Mouse (Mus musculus) stomach, embryonic 15.5 days (tissue): ENCODE data around the gene Psors1c2. TPM values are rescaled to one million over a fixed set of nuclear protein-coding genes. Genes with fewer than 3 reads are reported as not detected.

Experiments used
- ATAC-seq: fragments of 200-750 bp; cut with Nextera tagmentation; 2 replicates; pipeline ENCODE4 v1.8.0; 2017; ENCODE audit warnings: low read depth, moderate number of reproducible peaks, moderate TSS enrichment; ENCODE audit not compliant: insufficient read depth, low FRiP score
- H3K27ac ChIP-seq: fragments of 300-500 bp; sonication (generic); 2 replicates; pipeline ENCODE4 v1.5.1; 2015; ENCODE audit warnings: mild to moderate bottlenecking, inconsistent platforms
- H3K27me3 ChIP-seq: fragments of 300-500 bp; sonication (generic); replicated peaks from 2 replicates; pipeline ENCODE4 v1.6.1; 2015; ENCODE audit warnings: inconsistent platforms
- H3K36me3 ChIP-seq: fragments of 300-500 bp; sonication (generic); 2 replicates; pipeline ENCODE4 v1.6.1; 2015; ENCODE audit warnings: inconsistent platforms
- H3K4me1 ChIP-seq: fragments of 300-500 bp; sonication (generic); 2 replicates; pipeline ENCODE4 v1.6.1; 2015; ENCODE audit warnings: inconsistent platforms
- H3K4me2 ChIP-seq: fragments of 300-500 bp; sonication (generic); 2 replicates; pipeline ENCODE4 v1.6.1; 2015; ENCODE audit warnings: mild to moderate bottlenecking, inconsistent platforms
- H3K4me3 ChIP-seq: fragments of 300-500 bp; sonication (generic); replicated peaks from 2 replicates; pipeline ENCODE4 v1.5.1; 2015; ENCODE audit warnings: inconsistent platforms
- H3K9ac ChIP-seq: fragments of 300-500 bp; sonication (generic); 2 replicates; pipeline ENCODE4 v1.6.1; 2015; ENCODE audit warnings: inconsistent platforms
- H3K9me3 ChIP-seq: fragments of 300-500 bp; sonication (generic); 2 replicates; pipeline ENCODE4 v1.6.1; 2016; ENCODE audit warnings: inconsistent platforms
- WGBS: fragments of 180-500 bp; shearing (Covaris S2); methylation state at CpG from one replicate; pipeline ENCODE4 v1.1.7; 2015; 5-methylcytosine and 5-hydroxymethylcytosine counted together
- polyA plus RNA-seq: library from polyadenylated mRNA; unstranded; fragments of >200 nt; fragmentation: Nextera tagmentation; extraction: Ambion mirVana; gene quantifications from 2 replicates; pipeline ENCODE4 v1.2.1, GENCODE M21; 2015

Gene Psors1c2
- polyA plus RNA-seq, 1 experiment from 2014 or later = 0.74 TPM

DNA sequence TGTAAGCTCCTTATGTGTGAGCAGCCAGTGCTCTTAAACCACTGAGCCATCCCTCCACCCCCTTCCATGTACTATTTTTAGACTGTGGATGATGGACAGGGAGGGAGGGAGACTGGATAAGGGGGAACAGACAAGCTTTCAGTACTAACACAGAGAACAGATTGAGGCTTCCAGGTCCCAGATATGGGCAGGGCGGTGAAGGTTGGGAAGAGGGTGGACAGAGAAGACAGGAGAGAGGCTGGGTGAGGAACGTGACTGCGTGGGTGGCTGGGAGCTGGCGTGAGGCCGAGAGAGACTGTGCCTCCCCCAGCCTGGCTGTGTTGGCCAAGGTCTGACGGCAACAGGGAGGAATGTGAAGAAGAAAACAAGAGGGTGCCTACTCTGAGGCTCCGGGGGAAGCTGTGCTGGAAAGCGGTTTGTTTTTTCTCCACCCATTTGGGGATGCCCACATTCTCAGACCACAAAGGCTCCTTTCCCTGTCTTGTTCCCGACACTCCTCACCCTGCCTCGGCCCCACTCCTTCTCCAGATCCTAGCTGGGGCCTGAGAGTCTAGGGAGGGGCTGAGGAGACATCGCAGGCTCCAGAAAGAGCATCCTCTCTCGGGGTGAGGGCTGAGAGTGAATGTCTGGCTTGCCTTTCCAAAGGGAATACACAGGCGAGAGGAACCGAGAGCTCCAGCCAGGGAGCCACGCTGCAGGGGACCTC is 16.6 kb downstream of the Psors1c2 start:
- no peak overlapping the region for H3K4me3 ChIP-seq
- H3K27me3 ChIP-seq = no peaks in the 10 kb centered on the region
- WGBS = 29% methylated on average over 15 of the region's 15 CpGs
- H3K4me2 ChIP-seq = peak overlapping the region; percentile 39
- H3K4me1 ChIP-seq = peaks cover 14% of the 10 kb centered on the region
- H3K36me3 ChIP-seq = no peaks in the 10 kb centered on the region
- peak overlapping the region; percentile 87 for H3K27ac ChIP-seq
- H3K9ac ChIP-seq = no peak overlapping the region
- no peaks in the 10 kb centered on the region for H3K9me3 ChIP-seq
- ATAC-seq = peak; percentile 62

DNA sequence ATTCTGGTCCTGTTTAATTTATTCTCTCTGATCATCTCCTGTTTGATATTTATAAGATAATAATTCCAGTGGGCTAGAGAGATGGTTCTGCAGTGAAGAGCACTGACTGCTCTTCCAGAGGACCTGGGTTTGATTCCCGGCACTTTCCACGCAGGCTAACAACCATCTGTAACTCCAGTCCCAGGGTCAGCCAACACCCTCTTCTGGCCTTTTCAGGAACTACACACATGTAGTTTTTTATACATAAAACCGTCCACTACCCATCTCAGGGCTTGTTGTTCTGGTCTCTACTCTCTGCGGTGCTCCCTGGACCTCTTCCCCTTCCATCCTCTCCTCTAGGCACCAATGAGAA is 17.1 kb downstream of the Psors1c2 start:
- 93% methylated on average over 4 of the region's 4 CpGs for WGBS
- H3K36me3 ChIP-seq = no peaks in the 10 kb centered on the region
- peak overlapping the region; percentile 87 for H3K27ac ChIP-seq
- no peak overlapping the region for H3K9ac ChIP-seq
- no peaks in the 10 kb centered on the region for H3K27me3 ChIP-seq
- peaks cover 14% of the 10 kb centered on the region for H3K4me1 ChIP-seq
- no peak overlapping the region for H3K4me3 ChIP-seq
- no peaks in the 10 kb centered on the region for H3K9me3 ChIP-seq
- ATAC-seq = no peak; the same call in 1 of the 2 replicates
- H3K4me2 ChIP-seq = peak overlapping the region; percentile 39; the same call in 1 of the 2 replicates

DNA sequence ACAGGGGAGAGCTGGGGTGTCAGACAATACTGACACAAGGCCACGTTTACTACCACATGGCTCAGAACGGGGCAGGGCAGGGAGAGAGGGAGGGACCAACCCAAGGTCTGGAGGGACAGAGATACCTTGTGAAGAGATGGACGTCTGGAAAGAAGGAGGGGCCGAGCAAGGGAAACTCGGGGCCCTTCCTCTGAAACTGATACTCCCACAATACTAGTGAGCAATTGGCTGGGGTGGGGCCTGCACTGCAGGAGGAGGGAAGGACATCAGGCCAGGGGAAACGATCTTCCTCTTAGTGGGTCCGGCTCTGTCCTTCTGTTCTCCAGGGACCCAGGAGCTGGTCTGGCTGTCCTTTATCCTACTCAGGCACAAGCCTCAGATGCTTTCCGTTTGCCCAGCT is 17.9 kb downstream of the Psors1c2 start:
- Histone ChIP-seq H3K36me3 (no peaks in the 10 kb centered on the region), H3K4me1 (peaks cover 14% of the 10 kb centered on the region), H3K27me3 (no peaks in the 10 kb centered on the region), H3K4me3 (no peak overlapping the region), H3K4me2 (no peak overlapping the region), H3K27ac (no peak overlapping the region), H3K9me3 (no peaks in the 10 kb centered on the region), H3K9ac (no peak overlapping the region)
- WGBS = 46% methylated on average over 8 of the region's 8 CpGs
- no peak for ATAC-seq

DNA sequence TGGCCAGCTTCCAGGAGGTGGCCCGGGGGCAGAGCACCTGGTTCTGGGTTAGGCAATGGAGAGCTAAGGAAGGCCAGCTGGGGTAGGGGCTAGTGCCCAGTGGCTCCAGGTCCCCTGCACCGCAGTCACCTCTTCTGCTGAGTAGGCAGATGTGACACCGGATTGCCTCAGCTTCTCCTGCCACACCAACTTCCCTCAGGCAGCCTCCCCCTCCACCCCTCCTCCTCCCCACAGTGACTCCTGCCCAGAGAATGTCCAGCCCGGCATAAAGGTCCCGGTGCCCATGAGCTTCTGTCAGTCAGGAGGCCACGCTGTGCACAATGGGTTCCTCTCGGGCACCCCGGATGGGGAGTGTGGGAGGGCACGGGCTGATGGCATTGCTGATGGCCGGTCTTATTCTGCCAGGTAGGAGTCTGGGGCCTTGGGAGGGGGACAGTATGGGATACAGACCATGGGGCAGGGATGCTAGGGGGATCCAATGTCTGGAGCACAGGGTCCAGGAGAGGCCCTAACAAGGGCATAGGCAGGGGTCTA is 18.9 kb downstream of the Psors1c2 start, which contains the start of gene Cdsn:
Gene Cdsn (plus strand): TSS at position 248 of the 534 bp plus-strand sequence.
- H3K27ac ChIP-seq = no peak within 1 kb of the TSS
- no peak within 1 kb of the TSS for H3K9ac ChIP-seq
- WGBS = 73% methylated on average over 10 of the region's 10 CpGs

DNA sequence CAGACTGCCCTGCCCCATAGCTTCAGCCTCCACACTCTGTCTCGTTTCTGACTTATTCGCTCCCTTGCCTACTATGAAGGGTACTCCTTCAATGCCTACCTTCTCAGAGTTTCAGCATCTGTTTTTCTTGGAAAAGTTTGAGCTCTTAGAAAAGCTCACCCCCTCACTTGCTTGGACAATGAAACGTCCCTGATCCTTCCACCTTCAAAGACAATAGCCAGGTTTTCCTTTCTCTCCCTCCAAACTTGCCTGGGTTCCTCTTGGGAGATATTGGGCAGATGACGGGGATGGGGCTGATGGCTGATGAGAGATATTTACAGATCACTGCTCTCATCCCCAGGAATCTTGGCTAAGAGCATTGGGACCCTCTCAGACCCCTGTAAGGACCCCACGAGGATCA is 21.3 kb downstream of the Psors1c2 start:
- Histone ChIP-seq H3K4me1 (peaks cover 9% of the 10 kb centered on the region), H3K27ac (no peak overlapping the region), H3K27me3 (no peaks in the 10 kb centered on the region), H3K9ac (no peak overlapping the region), H3K36me3 (no peaks in the 10 kb centered on the region), H3K9me3 (no peaks in the 10 kb centered on the region), H3K4me3 (no peak overlapping the region), H3K4me2 (no peak overlapping the region)
- 79% methylated on average over 5 of the region's 5 CpGs for WGBS
- no peak for ATAC-seq

More for the DNA sequence above, 18.9 kb downstream of the Psors1c2 start, which contains the start of gene Cdsn:
- H3K4me3 ChIP-seq = no peak within 1 kb of the TSS
- no peaks in the 10 kb centered on the region for H3K36me3 ChIP-seq
- H3K4me2 ChIP-seq = no peak within 1 kb of the TSS
- H3K9me3 ChIP-seq = no peaks in the 10 kb centered on the region
- no peaks in the 10 kb centered on the region for H3K27me3 ChIP-seq
- ATAC-seq = no peak
- H3K4me1 ChIP-seq = peaks cover 14% of the 10 kb centered on the region

DNA sequence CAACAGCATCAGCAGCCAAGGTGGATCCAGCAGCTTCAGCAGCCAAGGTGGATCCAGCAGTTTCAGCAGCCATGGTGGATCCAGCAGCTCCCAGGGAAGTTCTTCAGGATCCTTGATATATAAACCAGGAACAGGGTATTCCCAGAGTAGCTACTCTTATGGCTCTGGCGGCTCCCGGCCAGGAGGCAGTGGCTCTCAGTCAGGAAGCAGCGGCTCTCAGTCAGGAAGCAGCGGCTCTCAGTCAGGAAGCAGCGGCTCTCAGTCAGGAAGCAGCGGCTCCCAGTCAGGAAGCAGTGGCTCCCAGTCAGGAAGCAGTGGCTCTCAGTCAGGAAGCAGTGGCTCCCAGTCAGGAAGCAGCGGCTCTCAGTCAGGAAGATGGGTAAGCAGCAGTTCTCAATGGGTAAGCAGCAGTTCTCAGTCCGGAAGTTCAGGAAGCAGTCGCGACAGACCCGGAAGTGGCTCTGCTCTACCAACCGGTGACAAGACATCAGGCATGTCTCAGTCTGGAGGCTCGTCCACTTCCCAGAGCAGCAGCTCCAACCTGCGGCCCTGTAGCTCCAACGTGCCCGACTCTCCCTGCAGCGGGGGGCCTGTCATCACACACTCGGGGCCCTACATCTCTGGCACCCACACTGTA is 21.9 kb downstream of the Psors1c2 start:
- H3K4me3 ChIP-seq = no peak overlapping the region
- ATAC-seq = no peak
- WGBS = 90% methylated on average over 18 of the region's 18 CpGs
- no peak overlapping the region for H3K27ac ChIP-seq
- H3K27me3 ChIP-seq = no peaks in the 10 kb centered on the region
- H3K4me2 ChIP-seq = no peak overlapping the region
- H3K4me1 ChIP-seq = peaks cover 4% of the 10 kb centered on the region; the same call in 1 of the 2 replicates
- H3K9ac ChIP-seq = no peak overlapping the region
- no peaks in the 10 kb centered on the region for H3K9me3 ChIP-seq
- no peaks in the 10 kb centered on the region for H3K36me3 ChIP-seq

DNA sequence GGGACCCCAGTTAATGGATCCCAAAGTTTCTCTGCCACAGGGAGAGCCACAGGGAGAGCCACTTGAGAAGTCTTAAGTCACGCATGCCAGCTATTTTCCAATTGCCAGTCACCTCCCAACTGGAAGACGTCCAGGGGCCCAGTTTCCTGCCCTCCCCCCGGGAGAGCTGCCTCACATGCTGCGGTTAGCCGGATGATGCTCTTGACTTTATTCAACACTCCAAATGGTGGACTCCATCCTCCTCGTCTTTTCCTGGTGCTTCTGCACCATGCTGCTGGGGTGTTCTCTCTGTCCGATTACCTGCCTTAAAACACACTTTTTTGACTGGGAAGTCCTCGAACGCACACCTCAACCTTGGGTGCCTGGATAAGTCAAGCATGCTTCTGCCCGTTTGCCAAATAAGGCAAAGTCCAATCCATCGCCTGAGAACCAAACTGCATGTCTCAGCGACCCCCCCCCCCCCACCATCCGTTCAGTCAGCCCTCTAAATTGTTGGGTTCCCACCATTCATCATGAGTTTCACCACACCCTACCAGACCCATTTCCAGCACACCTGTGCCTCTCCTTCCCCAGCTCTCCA is 23.3 kb downstream of the Psors1c2 start:
- ATAC-seq = no peak
- H3K27me3 ChIP-seq = no peaks in the 10 kb centered on the region
- 82% methylated on average over 13 of the region's 13 CpGs for WGBS
- H3K4me1 ChIP-seq = no peaks in the 10 kb centered on the region
- H3K36me3 ChIP-seq = no peaks in the 10 kb centered on the region
- no peak overlapping the region for H3K4me2 ChIP-seq
- no peak overlapping the region for H3K4me3 ChIP-seq
- no peaks in the 10 kb centered on the region for H3K9me3 ChIP-seq
- H3K27ac ChIP-seq = no peak overlapping the region
- no peak overlapping the region for H3K9ac ChIP-seq

DNA sequence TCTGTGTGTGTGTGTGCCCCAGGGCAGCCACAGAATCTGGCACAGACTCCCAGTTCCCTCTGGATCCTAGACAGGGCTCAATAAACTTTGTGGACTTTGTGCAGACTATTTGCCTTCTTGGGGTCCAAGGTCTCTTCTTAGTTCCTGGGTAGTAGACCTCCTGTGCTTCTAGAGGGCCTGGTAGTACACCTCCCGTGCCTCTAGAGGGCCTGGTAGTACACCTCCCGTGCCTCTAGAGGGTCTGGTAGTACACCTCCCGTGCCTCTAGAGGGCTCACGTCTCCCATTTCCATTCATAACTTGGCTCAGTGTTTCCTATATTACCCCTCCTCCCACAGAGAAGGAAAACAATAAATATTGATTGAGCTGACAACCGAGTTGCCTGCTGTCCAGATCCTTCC is 23.8 kb downstream of the Psors1c2 start:
- H3K27ac ChIP-seq = peak overlapping the region; percentile 57; the same call in 1 of the 2 replicates
- H3K9ac ChIP-seq = no peak overlapping the region
- no peak overlapping the region for H3K4me3 ChIP-seq
- peak; percentile 8; the same call in 1 of the 2 replicates for ATAC-seq
- H3K4me2 ChIP-seq = peak overlapping the region; percentile 19; the same call in 1 of the 2 replicates
- WGBS = 21% methylated on average over 5 of the region's 5 CpGs
- no peaks in the 10 kb centered on the region for H3K9me3 ChIP-seq
- no peaks in the 10 kb centered on the region for H3K36me3 ChIP-seq
- H3K4me1 ChIP-seq = no peaks in the 10 kb centered on the region
- no peaks in the 10 kb centered on the region for H3K27me3 ChIP-seq

DNA sequence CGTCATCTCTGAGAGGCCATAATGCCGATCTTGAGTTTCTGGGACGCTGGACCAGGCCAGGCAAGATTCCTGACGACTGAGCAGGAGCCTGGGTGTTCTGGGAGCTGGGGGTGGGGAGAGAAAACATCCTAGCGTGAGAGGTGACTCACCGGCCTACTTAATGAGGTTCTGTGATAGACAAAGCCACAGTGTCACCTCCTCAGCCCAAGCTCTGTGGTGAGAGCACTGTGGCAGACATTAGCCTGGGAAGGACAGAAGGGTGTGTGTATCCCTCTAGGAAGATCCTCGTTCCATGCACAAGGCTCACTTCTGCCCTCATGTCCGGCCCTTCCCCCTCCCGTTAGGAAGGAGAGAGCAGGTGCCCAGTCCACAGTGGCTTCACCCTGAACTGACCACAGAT is 24.4 kb downstream of the Psors1c2 start:
- H3K36me3 ChIP-seq = no peaks in the 10 kb centered on the region
- no peak for ATAC-seq

DNA sequence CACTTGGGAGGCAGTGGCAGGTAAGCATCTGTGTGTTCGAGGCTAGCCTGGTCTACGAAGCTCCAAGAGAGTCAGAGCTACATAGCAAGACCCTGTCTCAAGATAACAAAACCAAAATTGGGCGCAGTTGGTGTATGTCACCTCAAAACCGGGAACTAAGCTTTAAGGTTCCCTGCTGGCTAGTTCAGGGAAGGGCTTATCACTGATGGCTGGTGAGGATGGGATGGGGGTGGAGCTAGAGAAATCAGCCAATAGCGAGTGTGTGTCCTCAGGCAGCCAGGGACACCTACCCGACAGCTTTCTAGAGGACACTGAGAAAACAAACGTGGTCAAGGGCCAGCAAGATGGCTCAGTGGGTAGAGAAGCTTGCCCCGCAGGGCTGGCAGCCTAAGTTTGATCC is 25.2 kb downstream of the Psors1c2 start:
- Histone ChIP-seq H3K27ac (no peak overlapping the region), H3K36me3 (no peaks in the 10 kb centered on the region), H3K9ac (no peak overlapping the region), H3K27me3 (no peaks in the 10 kb centered on the region), H3K9me3 (no peaks in the 10 kb centered on the region), H3K4me3 (no peak overlapping the region), H3K4me2 (no peak overlapping the region), H3K4me1 (no peaks in the 10 kb centered on the region)
- 62% methylated on average over 8 of the region's 8 CpGs for whole genome bisulfite sequencing
- no peak for ATAC-seq

More for the DNA sequence above, 24.4 kb downstream of the Psors1c2 start:
- Histone ChIP-seq H3K27me3 (no peaks in the 10 kb centered on the region), H3K9ac (no peak overlapping the region), H3K9me3 (no peaks in the 10 kb centered on the region), H3K27ac (peak overlapping the region; percentile 57; the same call in 1 of the 2 replicates), H3K4me1 (no peaks in the 10 kb centered on the region), H3K4me3 (no peak overlapping the region), H3K4me2 (peak overlapping the region; percentile 19; the same call in 1 of the 2 replicates)
- 62% methylated on average over 9 of the region's 9 CpGs for WGBS

DNA sequence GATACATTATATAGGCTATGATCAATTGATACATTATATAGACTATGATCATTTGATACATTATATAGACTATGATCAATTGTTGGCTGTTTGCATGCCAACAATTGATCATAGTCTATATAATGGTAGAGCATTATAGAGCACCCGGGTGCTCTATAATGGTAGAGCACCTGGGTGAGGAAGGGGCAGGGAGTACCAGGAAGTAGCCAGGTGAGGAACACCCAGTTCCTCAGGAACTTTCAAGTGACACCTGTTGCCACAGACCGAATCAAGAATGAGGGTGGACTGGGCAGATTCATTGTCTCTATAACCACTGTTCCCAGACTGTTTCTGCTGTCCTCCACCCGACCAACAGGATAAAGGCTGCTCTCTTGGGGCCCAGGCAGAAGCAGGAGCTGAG is 34.1 kb downstream of the Psors1c2 start, which contains the start of gene 2300002M23Rik:
Gene 2300002M23Rik (plus strand): TSS at position 301 of the 400 bp plus-strand sequence.
- H3K27me3 ChIP-seq = peaks cover 18% of the 10 kb centered on the region
- H3K4me3 ChIP-seq = no peak within 1 kb of the TSS
- no peak within 1 kb of the TSS for H3K4me2 ChIP-seq
- no peak within 1 kb of the TSS for H3K9ac ChIP-seq
- 56% methylated on average over 3 of the region's 3 CpGs for WGBS
- no peaks in the 10 kb centered on the region for H3K36me3 ChIP-seq
- no peak within 1 kb of the TSS for H3K27ac ChIP-seq
- H3K4me1 ChIP-seq = peaks cover 13% of the 10 kb centered on the region
- H3K9me3 ChIP-seq = no peaks in the 10 kb centered on the region
- ATAC-seq = no peak

DNA sequence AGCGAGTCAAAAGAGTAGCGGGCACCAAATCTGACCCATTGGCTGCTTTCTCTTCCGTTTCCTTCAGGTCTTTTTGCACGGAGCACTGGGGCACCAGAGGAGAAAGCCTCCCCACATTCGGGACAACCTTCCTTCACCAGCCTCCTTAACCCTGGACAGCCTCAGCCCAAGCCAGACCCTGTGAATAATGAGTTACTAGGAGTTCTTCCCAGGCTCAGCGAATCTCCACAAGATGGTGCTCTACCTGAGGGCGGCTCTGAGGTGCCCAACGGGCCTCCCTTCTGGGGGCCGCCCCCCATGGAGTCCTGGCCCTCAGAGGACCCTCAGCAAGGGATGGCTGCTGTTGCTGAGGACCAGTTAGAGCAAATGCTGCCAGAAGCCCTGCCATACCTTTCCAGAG is 34.8 kb downstream of the Psors1c2 start:
- no peak for ATAC-seq
- WGBS = 27% methylated on average over 9 of the region's 9 CpGs

More for the DNA sequence above, 34.8 kb downstream of the Psors1c2 start:
- Histone ChIP-seq H3K4me3 (no peak overlapping the region), H3K9ac (no peak overlapping the region), H3K27me3 (peaks cover 18% of the 10 kb centered on the region), H3K4me2 (no peak overlapping the region), H3K36me3 (no peaks in the 10 kb centered on the region), H3K9me3 (no peaks in the 10 kb centered on the region), H3K4me1 (peaks cover 13% of the 10 kb centered on the region), H3K27ac (no peak overlapping the region)
